Mouse (Mus musculus): ENCODE results near the gene Hnrnpul2. TPM values are rescaled to one million over a fixed set of nuclear protein-coding genes. Genes with fewer than 3 reads are reported as not detected.

Hnrnpul2 gene
- total and polyA plus RNA-seq, 3 experiments = 39.4 to 174 (median 106) TPM

DNA sequence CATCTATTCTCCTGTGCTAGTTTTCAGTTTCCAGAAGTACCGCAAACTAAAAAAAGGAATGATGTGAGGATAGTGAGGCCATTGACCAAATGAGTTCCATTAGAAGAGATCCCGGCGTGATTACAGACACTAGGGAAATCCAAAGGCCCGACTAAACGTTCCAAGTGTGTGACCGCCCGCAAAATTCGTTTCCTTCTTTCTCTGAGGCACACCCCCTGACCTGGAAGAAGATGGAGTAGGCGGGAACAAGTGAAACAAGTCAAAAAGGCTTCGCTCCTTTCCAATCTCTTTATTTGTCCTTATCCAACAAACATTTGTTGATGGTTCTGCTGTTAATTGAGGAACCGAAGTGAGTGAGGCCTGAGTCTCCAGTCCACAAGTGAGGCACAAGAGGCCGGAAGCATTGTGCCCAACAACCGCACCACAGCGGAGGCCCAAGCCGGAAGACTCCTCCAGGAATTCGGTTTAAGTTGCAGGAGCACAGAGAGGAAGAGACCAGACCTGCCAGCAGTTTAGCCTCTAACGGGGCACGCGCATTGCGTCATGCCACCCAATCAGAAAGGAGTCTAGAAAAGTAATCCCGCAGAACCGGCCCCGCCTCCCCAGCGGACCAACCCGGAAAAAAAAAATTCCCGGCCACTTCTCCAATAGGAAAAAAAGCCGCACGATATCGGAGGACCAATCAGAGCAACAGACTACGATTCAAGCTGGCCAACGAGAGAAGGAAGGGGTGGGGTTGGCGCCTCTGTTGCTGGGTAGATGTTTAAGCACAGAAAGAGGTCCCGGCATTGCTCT is 812 bp upstream of the Hnrnpul2 start, which contains the start of gene Ttc9c:
Ttc9c (minus strand) TSS at position 533 of the 795 bp plus-strand sequence.
- peak within 1 kb of the TSS; percentile 98 for H3K27ac ChIP-seq (ENCODE audit: control insufficient read depth, low read depth, low read length)
- peak; percentile 99 for DNase-seq (ENCODE audit: low read depth, low spot score)
- H3K79me2 ChIP-seq (ENCODE audit: control insufficient read depth, insufficient read depth, low read length, poor library complexity) = peaks cover 53% of the 10 kb centered on the region
- peaks cover 8 to 31% of the 10 kb centered on the region in 2 experiments for H3K36me3 ChIP-seq (ENCODE audit: control insufficient read depth in 1 of 2, insufficient read depth in 2 of 2, low read length in 2 of 2)
- H3K9ac ChIP-seq (ENCODE audit: control insufficient read depth, low read depth, low read length, poor library complexity, severe bottlenecking) = peak within 1 kb of the TSS; percentile 93
- no peaks in the 10 kb centered on the region for H3K9me3 ChIP-seq (replicated peaks; ENCODE audit: insufficient read depth, low read length)
- no peaks in the 10 kb centered on the region for H3K27me3 ChIP-seq (ENCODE audit: control insufficient read depth in 1 of 2, insufficient read depth in 2 of 2, low read length in 2 of 2)
- TF ChIP-seq RCOR1 (IDR thresholded peaks at IDR 0.05; ENCODE audit: low read depth, low read length) (no peak), CHD2 (IDR thresholded peaks at IDR 0.05; ENCODE audit: low read length) (peak; percentile 87), USF1 (IDR thresholded peaks at IDR 0.05; ENCODE audit: low read depth, low read length) (peak; percentile 62), POLR2A (IDR thresholded peaks at IDR 0.05; ENCODE audit: control insufficient read depth in 1 of 2, insufficient read depth in 1 of 2, low read depth in 1 of 2, low read length in 2 of 2, poor library complexity in 1 of 2) (peak in 1 of 2 experiments; percentile 88; a peak in 2 of 4 replicates), TCF12 (IDR thresholded peaks at IDR 0.05; ENCODE audit: low read depth, low read length) (peak; percentile 50; the same call in 1 of the 2 replicates), RAD21 (IDR thresholded peaks at IDR 0.05; ENCODE audit: low read depth, low read length) (no peak), HCFC1 (IDR thresholded peaks at IDR 0.05; ENCODE audit: low read depth, low read length) (peak; percentile 80), GATA1 (IDR thresholded peaks at IDR 0.05; ENCODE audit: low read depth, low read length) (peak; percentile 45; the same call in 1 of the 2 replicates), EP300 (IDR thresholded peaks at IDR 0.05; ENCODE audit: low read depth in 1 of 2, low read length in 2 of 2) (no peak), ZKSCAN1 (IDR thresholded peaks at IDR 0.05; ENCODE audit: low read depth, low read length) (no peak), MYC (IDR thresholded peaks at IDR 0.05; ENCODE audit: low read depth, low read length) (peak; percentile 72; the same call in 1 of the 2 replicates), SIN3A (IDR thresholded peaks at IDR 0.05; ENCODE audit: low read length) (peak; percentile 94), MEF2A (IDR thresholded peaks at IDR 0.05; ENCODE audit: extremely low read depth, insufficient replicate concordance, low read depth, low read length, poor library complexity, severe bottlenecking) (no peak), ETS1 (IDR thresholded peaks at IDR 0.05; ENCODE audit: low read depth, low read length) (peak; percentile 44), MAZ (IDR thresholded peaks at IDR 0.05; ENCODE audit: low read depth, low read length) (peak; percentile 48; the same call in 1 of the 2 replicates), TBP (IDR thresholded peaks at IDR 0.05; ENCODE audit: low read depth, low read length) (peak; percentile 86), JUND (IDR thresholded peaks at IDR 0.05; ENCODE audit: low read depth, low read length) (no peak), CHD1 (IDR thresholded peaks at IDR 0.05; ENCODE audit: low read depth, low read length) (no peak; the same call in 1 of the 2 replicates), GABPA (IDR thresholded peaks at IDR 0.05; ENCODE audit: low read depth, low read length) (no peak), MAX (IDR thresholded peaks at IDR 0.05; ENCODE audit: low read length) (0 out of 2 replicates have a peak, but pooled peaks have one; percentile 3), ZMIZ1 (IDR thresholded peaks at IDR 0.05; ENCODE audit: low read depth, low read length) (no peak; the same call in 1 of the 2 replicates), E2F4 (IDR thresholded peaks at IDR 0.05; ENCODE audit: borderline replicate concordance, low read depth, low read length) (no peak), SMC3 (IDR thresholded peaks at IDR 0.05; ENCODE audit: low read depth, low read length) (no peak), ELF1 (IDR thresholded peaks at IDR 0.05; ENCODE audit: low read depth, low read length) (peak; percentile 91), UBTF (IDR thresholded peaks at IDR 0.05; ENCODE audit: borderline replicate concordance, insufficient read depth, low read depth, low read length) (no peak), NELFE (IDR thresholded peaks at IDR 0.05; ENCODE audit: low read depth, low read length) (peak; percentile 83), NRF1 (IDR thresholded peaks at IDR 0.05; ENCODE audit: insufficient read depth, low read depth, low read length, poor library complexity, severe bottlenecking) (peak; percentile 59), MYB (IDR thresholded peaks at IDR 0.05; ENCODE audit: low read depth, low read length) (0 out of 2 replicates have a peak, but pooled peaks have one; percentile 11), ZC3H11A (IDR thresholded peaks at IDR 0.05; ENCODE audit: low read depth, low read length) (no peak), POLR2AphosphoS2 (IDR thresholded peaks at IDR 0.05; ENCODE audit: low read length) (peak; percentile 65; the same call in 1 of the 2 replicates), ZNF384 (IDR thresholded peaks at IDR 0.05; ENCODE audit: low read depth, low read length) (peak; percentile 95), KAT2A (conservative IDR thresholded peaks at IDR 0.05; ENCODE audit: low read depth, low read length) (peak; percentile 67), MXI1 (IDR thresholded peaks at IDR 0.05; ENCODE audit: low read depth, low read length) (peak; percentile 27), USF2 (IDR thresholded peaks at IDR 0.05; ENCODE audit: borderline replicate concordance in 1 of 2, insufficient read depth in 1 of 2, low read depth in 1 of 2, low read length in 2 of 2) (no peak)
- H3K4me1 ChIP-seq (ENCODE audit: control insufficient read depth in 1 of 2, insufficient read depth in 2 of 2, low read length in 2 of 2) = peaks cover 5 to 11% of the 10 kb centered on the region in 2 experiments; a peak in 3 of 4 replicates
- H3K4me3 ChIP-seq (ENCODE audit: control insufficient read depth in 1 of 2, insufficient read depth in 1 of 2, low read depth in 2 of 2, low read length in 2 of 2) = peak within 1 kb of the TSS; percentile 96 to 98
